Mouse (Mus musculus): ENCODE data around the gene Kif5a. TPM values are rescaled to one million over a fixed set of nuclear protein-coding genes. Genes with fewer than 3 reads are reported as not detected.

Gene Kif5a
- polyA plus RNA-seq, 1 experiment from 2014 or later = 118 TPM

- Histone ChIP-seq H3K36me3 (replicated peaks; ENCODE audit: control insufficient read depth, insufficient read depth) (peaks cover 69% of the 10 kb centered on the region), H3K27me3 (ENCODE audit: control insufficient read depth, insufficient read depth, low read length) (no peaks in the 10 kb centered on the region), H3K9ac (no peak overlapping the region), H3K27ac (no peak overlapping the region), H3K4me3 (replicated peaks; ENCODE audit: low read length) (no peak overlapping the region), H3K9me3 (ENCODE audit: control insufficient read depth, low read length) (no peaks in the 10 kb centered on the region), H3K4me2 (replicated peaks) (no peak overlapping the region), H3K4me1 (replicated peaks; ENCODE audit: control insufficient read depth, insufficient read depth, low read length) (no peaks in the 10 kb centered on the region)
- DNase-seq (ENCODE audit: low spot score) (peak; percentile 76), ATAC-seq (ENCODE audit: low FRiP score) (0 out of 2 replicates have a peak, but pooled peaks have one; percentile 51)
- WGBS = 22% methylated on average over 4 of the region's 4 CpGs
Observed at GRCm38 (mm10) chr10:127228897-127229296, 34.3 kb downstream of the Kif5a start.

GRCm38 (mm10) chr10:127227163-127227562 is 36.0 kb downstream of the Kif5a start:
- no peak for ATAC-seq (ENCODE audit: low FRiP score)
- Histone ChIP-seq H3K9ac (no peak overlapping the region), H3K9me3 (ENCODE audit: control insufficient read depth, low read length) (no peaks in the 10 kb centered on the region), H3K27me3 (ENCODE audit: control insufficient read depth, insufficient read depth, low read length) (no peaks in the 10 kb centered on the region), H3K27ac (no peak overlapping the region), H3K4me1 (replicated peaks; ENCODE audit: control insufficient read depth, insufficient read depth, low read length) (no peaks in the 10 kb centered on the region), H3K4me3 (replicated peaks; ENCODE audit: low read length) (no peak overlapping the region), H3K36me3 (replicated peaks; ENCODE audit: control insufficient read depth, insufficient read depth) (peaks cover 52% of the 10 kb centered on the region), H3K4me2 (replicated peaks) (no peak overlapping the region)
- DNase-seq (ENCODE audit: low spot score) = no peak
- 89% methylated on average over 8 of the region's 8 CpGs for WGBS

- ATAC-seq (ENCODE audit: low FRiP score) (no peak), DNase-seq (ENCODE audit: low spot score) (no peak)
- H3K36me3 ChIP-seq (replicated peaks; ENCODE audit: control insufficient read depth, insufficient read depth) = peaks cover 44% of the 10 kb centered on the region
- no peak overlapping the region for H3K9ac ChIP-seq
- H3K4me1 ChIP-seq (replicated peaks; ENCODE audit: control insufficient read depth, insufficient read depth, low read length) = no peaks in the 10 kb centered on the region
- H3K27ac ChIP-seq = no peak overlapping the region
- WGBS = 64% methylated on average over 8 of the region's 8 CpGs
- H3K27me3 ChIP-seq (ENCODE audit: control insufficient read depth, insufficient read depth, low read length) = no peaks in the 10 kb centered on the region
- H3K4me2 ChIP-seq (replicated peaks) = no peak overlapping the region
- H3K4me3 ChIP-seq (replicated peaks; ENCODE audit: low read length) = no peak overlapping the region
- no peaks in the 10 kb centered on the region for H3K9me3 ChIP-seq (ENCODE audit: control insufficient read depth, low read length)
Observed at GRCm38 (mm10) chr10:127226318-127226895, 36.7 kb downstream of the Kif5a start.

- H3K4me1 ChIP-seq (replicated peaks; ENCODE audit: control insufficient read depth, insufficient read depth, low read length) = no peaks in the 10 kb centered on the region
- 22% methylated on average over 10 of the region's 10 CpGs for WGBS
- no peak overlapping the region for H3K4me2 ChIP-seq (replicated peaks)
- no peak overlapping the region for H3K4me3 ChIP-seq (replicated peaks; ENCODE audit: low read length)
- no peak overlapping the region for H3K9ac ChIP-seq
- no peak overlapping the region for H3K27ac ChIP-seq
- no peaks in the 10 kb centered on the region for H3K27me3 ChIP-seq (ENCODE audit: control insufficient read depth, insufficient read depth, low read length)
- H3K9me3 ChIP-seq (ENCODE audit: control insufficient read depth, low read length) = no peaks in the 10 kb centered on the region
- DNase-seq (ENCODE audit: low spot score) (no peak), ATAC-seq (ENCODE audit: low FRiP score) (no peak)
- H3K36me3 ChIP-seq (replicated peaks; ENCODE audit: control insufficient read depth, insufficient read depth) = peaks cover 37% of the 10 kb centered on the region
Observed at GRCm38 (mm10) chr10:127225732-127226131, 37.4 kb downstream of the Kif5a start.

GRCm38 (mm10) chr10:127225213-127225612 is 37.9 kb downstream of the Kif5a start:
- Histone ChIP-seq H3K36me3 (replicated peaks; ENCODE audit: control insufficient read depth, insufficient read depth) (peaks cover 32% of the 10 kb centered on the region), H3K4me1 (replicated peaks; ENCODE audit: control insufficient read depth, insufficient read depth, low read length) (no peaks in the 10 kb centered on the region), H3K4me2 (replicated peaks) (no peak overlapping the region), H3K27me3 (ENCODE audit: control insufficient read depth, insufficient read depth, low read length) (no peaks in the 10 kb centered on the region), H3K4me3 (replicated peaks; ENCODE audit: low read length) (no peak overlapping the region), H3K9ac (no peak overlapping the region), H3K9me3 (ENCODE audit: control insufficient read depth, low read length) (no peaks in the 10 kb centered on the region), H3K27ac (no peak overlapping the region)
- DNase-seq (ENCODE audit: low spot score) = no peak
- no peak for ATAC-seq (ENCODE audit: low FRiP score)
- WGBS = 27% methylated on average over 6 of the region's 6 CpGs

GRCm38 (mm10) chr10:127218339-127218738 is 44.8 kb downstream of the Kif5a start:
- WGBS = 93% methylated on average over 2 of the region's 2 CpGs
- DNase-seq (ENCODE audit: low spot score) (no peak), ATAC-seq (ENCODE audit: low FRiP score) (no peak)
- no peaks in the 10 kb centered on the region for H3K36me3 ChIP-seq (replicated peaks; ENCODE audit: control insufficient read depth, insufficient read depth)
- H3K27me3 ChIP-seq (ENCODE audit: control insufficient read depth, insufficient read depth, low read length) = no peaks in the 10 kb centered on the region
- H3K4me2 ChIP-seq (replicated peaks) = no peak overlapping the region
- no peaks in the 10 kb centered on the region for H3K4me1 ChIP-seq (replicated peaks; ENCODE audit: control insufficient read depth, insufficient read depth, low read length)
- H3K9me3 ChIP-seq (ENCODE audit: control insufficient read depth, low read length) = no peaks in the 10 kb centered on the region
- no peak overlapping the region for H3K9ac ChIP-seq
- H3K4me3 ChIP-seq (replicated peaks; ENCODE audit: low read length) = no peak overlapping the region
- no peak overlapping the region for H3K27ac ChIP-seq

GRCm38 (mm10) chr10:127217177-127217576 is 46.0 kb downstream of the Kif5a start:
- Histone ChIP-seq H3K27me3 (ENCODE audit: control insufficient read depth, insufficient read depth, low read length) (no peaks in the 10 kb centered on the region), H3K4me1 (replicated peaks; ENCODE audit: control insufficient read depth, insufficient read depth, low read length) (no peaks in the 10 kb centered on the region), H3K9me3 (ENCODE audit: control insufficient read depth, low read length) (no peaks in the 10 kb centered on the region), H3K36me3 (replicated peaks; ENCODE audit: control insufficient read depth, insufficient read depth) (no peaks in the 10 kb centered on the region), H3K4me3 (replicated peaks; ENCODE audit: low read length) (no peak overlapping the region), H3K27ac (no peak overlapping the region), H3K4me2 (replicated peaks) (no peak overlapping the region), H3K9ac (no peak overlapping the region)
- ATAC-seq (ENCODE audit: low FRiP score) (no peak), DNase-seq (ENCODE audit: low spot score) (no peak)

- no peak for DNase-seq (ENCODE audit: low spot score)
- Histone ChIP-seq H3K9me3 (ENCODE audit: control insufficient read depth, low read length) (no peaks in the 10 kb centered on the region), H3K27me3 (ENCODE audit: control insufficient read depth, insufficient read depth, low read length) (no peaks in the 10 kb centered on the region), H3K4me3 (replicated peaks; ENCODE audit: low read length) (no peak overlapping the region), H3K9ac (no peak overlapping the region), H3K4me2 (replicated peaks) (no peak overlapping the region), H3K36me3 (replicated peaks; ENCODE audit: control insufficient read depth, insufficient read depth) (no peaks in the 10 kb centered on the region), H3K4me1 (replicated peaks; ENCODE audit: control insufficient read depth, insufficient read depth, low read length) (peaks cover 4% of the 10 kb centered on the region; the same call in 1 of the 2 replicates), H3K27ac (no peak overlapping the region)
- WGBS = 94% methylated on average over 11 of the region's 11 CpGs
- ATAC-seq (ENCODE audit: low FRiP score) = no peak
Observed at GRCm38 (mm10) chr10:127216456-127216855, 46.7 kb downstream of the Kif5a start.

GRCm38 (mm10) chr10:127214422-127214803 is 48.7 kb downstream of the Kif5a start:
- Histone ChIP-seq H3K4me3 (replicated peaks; ENCODE audit: low read length) (no peak overlapping the region), H3K4me2 (replicated peaks) (no peak overlapping the region), H3K27ac (no peak overlapping the region), H3K27me3 (ENCODE audit: control insufficient read depth, insufficient read depth, low read length) (no peaks in the 10 kb centered on the region), H3K36me3 (replicated peaks; ENCODE audit: control insufficient read depth, insufficient read depth) (no peaks in the 10 kb centered on the region), H3K4me1 (replicated peaks; ENCODE audit: control insufficient read depth, insufficient read depth, low read length) (peaks cover 17% of the 10 kb centered on the region), H3K9me3 (ENCODE audit: control insufficient read depth, low read length) (no peaks in the 10 kb centered on the region), H3K9ac (no peak overlapping the region)
- 78% methylated on average over 1 of the region's 1 CpGs for WGBS
- no peak for ATAC-seq (ENCODE audit: low FRiP score)
- no peak for DNase-seq (ENCODE audit: low spot score)

Measured in hindbrain, embryonic 14.5 days (tissue).